Mouse (Mus musculus): Measurements from ENCODE around the gene Mt3.

- no peak for TF ChIP-seq CTCF (IDR thresholded peaks at IDR 0.05; ENCODE audit: control insufficient read depth, insufficient read depth, insufficient read length)
- no peak for TF ChIP-seq MYOD1 (IDR thresholded peaks at IDR 0.05; ENCODE audit: control insufficient read depth, insufficient read length, low read depth)
These were observed 25.4 kb downstream of the Mt3 start for GRCm38 (mm10) chr8:94177716-94178390.
